Mouse (Mus musculus) right cerebral cortex, postnatal 4 days (tissue): Measurements from ENCODE around the gene Commd9.

ENCODE experiments used
- DNase-seq: peaks from one replicate; pipeline ENCODE4 v3.0.0-alpha.2; 2022

The Commd9 gene

GRCm38 (mm10) chr2:101909326-101910080, 23.5 kb downstream of the Commd9 start:
- no peak for DNase-seq

GRCm38 (mm10) chr2:101918518-101918917, 32.5 kb downstream of the Commd9 start:
- DNase-seq = no peak

GRCm38 (mm10) chr2:101920136-101920554, 34.1 kb downstream of the Commd9 start:
- DNase-seq = no peak

GRCm38 (mm10) chr2:101922302-101922701, 36.3 kb downstream of the Commd9 start:
- no peak for DNase-seq

DNA sequence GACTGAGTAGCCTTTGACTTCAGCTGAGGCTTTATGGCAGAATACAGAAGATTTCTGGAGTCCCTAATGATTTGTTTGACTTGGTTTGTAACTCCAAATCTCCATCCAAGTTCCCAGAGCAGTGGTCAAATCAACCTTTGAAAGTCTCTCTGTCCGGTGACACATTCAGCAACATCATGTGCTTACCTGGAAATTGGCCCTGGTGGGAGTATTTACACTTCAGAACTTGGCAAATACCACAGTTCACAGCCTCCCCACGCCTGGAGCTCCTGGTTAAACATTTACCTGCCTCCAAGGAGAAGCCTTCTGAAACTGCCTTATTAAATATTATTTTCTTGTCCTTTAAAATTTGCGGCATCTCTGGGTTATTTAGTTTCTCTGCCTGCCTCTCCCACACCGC, 37.1 kb downstream of the Commd9 start:
- no peak for DNase-seq

GRCm38 (mm10) chr2:101925183-101925582, 39.1 kb downstream of the Commd9 start:
- DNase-seq = no peak

DNA sequence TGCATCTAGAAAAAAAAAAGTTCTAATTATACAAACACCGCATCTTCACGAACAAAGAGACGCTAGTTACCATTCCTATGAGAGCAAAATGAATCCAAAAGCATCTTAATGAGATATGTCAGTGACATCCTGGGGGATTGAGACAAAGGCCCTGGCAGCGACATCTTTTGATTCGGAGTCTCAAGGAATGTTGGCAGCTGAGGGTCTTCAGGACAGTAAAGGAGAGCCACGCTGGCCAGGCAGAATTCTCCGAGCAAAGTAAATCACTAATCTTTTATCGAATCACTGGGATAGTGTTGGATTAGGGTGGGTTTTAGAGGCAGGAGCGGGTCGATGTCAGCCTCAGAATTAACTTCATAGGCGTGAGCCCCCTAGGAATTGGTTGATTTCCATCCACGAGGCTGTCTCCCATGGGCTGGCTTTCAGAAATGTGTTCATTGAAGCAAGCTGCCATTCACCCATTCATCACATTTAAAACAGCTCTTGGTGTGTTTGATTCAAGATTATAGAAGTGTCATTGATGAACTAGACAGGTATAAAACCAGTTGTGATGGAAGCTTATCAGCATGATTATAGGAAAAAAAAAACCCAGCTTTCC, 39.6 kb downstream of the Commd9 start:
- no peak for DNase-seq

GRCm38 (mm10) chr2:101932169-101932936, 46.3 kb downstream of the Commd9 start:
- DNase-seq = no peak

GRCm38 (mm10) chr2:101933301-101933700, 47.3 kb downstream of the Commd9 start:
- no peak for DNase-seq

GRCm38 (mm10) chr2:101935006-101935405, 49.0 kb downstream of the Commd9 start:
- no peak for DNase-seq

DNA sequence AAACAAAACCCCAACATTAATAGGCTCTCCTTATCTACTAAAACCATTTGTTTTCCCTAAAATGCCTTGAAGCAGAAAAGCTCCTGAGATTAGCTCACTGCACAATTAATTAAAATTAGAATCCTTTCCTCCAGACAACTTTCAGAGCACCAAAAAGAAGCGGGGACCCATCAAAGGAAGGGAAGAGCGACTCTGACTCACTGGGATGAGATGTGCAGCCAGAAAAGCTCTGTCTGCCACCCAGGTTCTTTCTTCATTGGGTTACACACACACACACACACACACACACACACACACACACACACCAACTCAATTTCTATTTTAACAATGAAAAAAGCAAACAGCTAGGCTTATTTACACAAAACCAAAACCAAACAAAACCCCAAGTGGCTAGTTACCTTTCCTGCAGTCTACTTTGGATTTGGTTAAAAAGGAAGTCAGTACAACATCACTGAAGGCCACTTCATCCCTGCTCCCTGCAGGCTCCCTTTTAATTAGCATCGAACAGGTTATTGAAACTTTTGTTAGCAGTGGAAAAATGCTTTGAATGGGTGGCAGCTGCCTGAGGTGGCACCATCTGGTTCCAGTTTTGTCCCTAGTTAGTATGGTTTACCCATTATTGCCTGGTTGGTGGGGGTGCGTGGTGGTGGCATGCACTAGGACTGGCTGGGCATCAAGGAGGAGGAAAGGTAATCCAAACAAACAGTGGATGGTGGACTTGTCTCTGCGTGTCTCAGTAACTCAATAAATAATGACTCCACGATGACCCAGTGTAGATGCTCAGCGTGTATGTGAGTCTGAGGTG, 64.9 kb downstream of the Commd9 start:
- DNase-seq = no peak
